Mouse (Mus musculus): ENCODE data around the gene Coa5.

- no peak for TF ChIP-seq POLR2A (IDR thresholded peaks at IDR 0.05; ENCODE audit: borderline replicate concordance, insufficient read depth, low read length)
- no peak for TF ChIP-seq CTCF (IDR thresholded peaks at IDR 0.05; ENCODE audit: borderline replicate concordance, insufficient read depth, low read depth, low read length)
Observed at GRCm38 (mm10) chr1:37408678-37409077, 21.2 kb downstream of the Coa5 start.

Measured in cerebellum, adult 2 months (tissue).